Mouse (Mus musculus): ENCODE measurements around the gene Spdef.

Spdef gene

GRCm38 (mm10) chr17:27725011-27725410, 3.7 kb downstream of the Spdef start:
- no peak for DNase-seq

- DNase-seq = no peak
Measured at GRCm38 (mm10) chr17:27724327-27724726, 4.4 kb downstream of the Spdef start.

GRCm38 (mm10) chr17:27721125-27721664, 7.6 kb downstream of the Spdef start:
- no peak for DNase-seq

GRCm38 (mm10) chr17:27720326-27720725, 8.4 kb downstream of the Spdef start:
- DNase-seq = no peak

- DNase-seq = no peak
Measured at GRCm38 (mm10) chr17:27719663-27720062, 9.1 kb downstream of the Spdef start.

GRCm38 (mm10) chr17:27718250-27718649, 10.5 kb downstream of the Spdef start:
- DNase-seq = no peak

- no peak for DNase-seq
Measured at GRCm38 (mm10) chr17:27716804-27717203, 12.0 kb downstream of the Spdef start.

- no peak for DNase-seq
Measured at GRCm38 (mm10) chr17:27712832-27713231, 15.9 kb downstream of the Spdef start.

- no peak for DNase-seq
Measured at GRCm38 (mm10) chr17:27709650-27710049, 19.1 kb downstream of the Spdef start.

GRCm38 (mm10) chr17:27707954-27708661, 20.6 kb downstream of the Spdef start:
- no peak for DNase-seq

GRCm38 (mm10) chr17:27705661-27706060, 23.1 kb downstream of the Spdef start:
- no peak for DNase-seq

GRCm38 (mm10) chr17:27703961-27704621, 24.7 kb downstream of the Spdef start:
- no peak for DNase-seq

- DNase-seq = no peak
Measured at GRCm38 (mm10) chr17:27702518-27702917, 26.2 kb downstream of the Spdef start.

- no peak for DNase-seq
Measured at GRCm38 (mm10) chr17:27701856-27702255, 26.9 kb downstream of the Spdef start.

GRCm38 (mm10) chr17:27700812-27701211, 27.9 kb downstream of the Spdef start:
- no peak for DNase-seq

- DNase-seq = no peak
Measured at GRCm38 (mm10) chr17:27699641-27700244, 29.0 kb downstream of the Spdef start.

GRCm38 (mm10) chr17:27690993-27691693, 37.6 kb downstream of the Spdef start:
- DNase-seq = no peak

GRCm38 (mm10) chr17:27686395-27686794, 42.4 kb downstream of the Spdef start:
- no peak for DNase-seq

GRCm38 (mm10) chr17:27685550-27685913, 43.2 kb downstream of the Spdef start:
- no peak for DNase-seq

- peak; percentile 87 for DNase-seq
Measured at GRCm38 (mm10) chr17:27684886-27685549, 43.7 kb downstream of the Spdef start.

- DNase-seq = no peak
Measured at GRCm38 (mm10) chr17:27678924-27679813, 49.6 kb downstream of the Spdef start.

- no peak for DNase-seq
Measured at GRCm38 (mm10) chr17:27677756-27678155, 51.0 kb downstream of the Spdef start.

Data from right cerebral cortex, postnatal 25 days (tissue).